Mouse (Mus musculus): ENCODE measurements around the gene Olfm1. TPM values are rescaled to one million over a fixed set of nuclear protein-coding genes. Genes with fewer than 3 reads are reported as not detected.

Gene Olfm1
- polyA plus RNA-seq, 1 experiment from 2014 or later: 14.8 TPM

DNA sequence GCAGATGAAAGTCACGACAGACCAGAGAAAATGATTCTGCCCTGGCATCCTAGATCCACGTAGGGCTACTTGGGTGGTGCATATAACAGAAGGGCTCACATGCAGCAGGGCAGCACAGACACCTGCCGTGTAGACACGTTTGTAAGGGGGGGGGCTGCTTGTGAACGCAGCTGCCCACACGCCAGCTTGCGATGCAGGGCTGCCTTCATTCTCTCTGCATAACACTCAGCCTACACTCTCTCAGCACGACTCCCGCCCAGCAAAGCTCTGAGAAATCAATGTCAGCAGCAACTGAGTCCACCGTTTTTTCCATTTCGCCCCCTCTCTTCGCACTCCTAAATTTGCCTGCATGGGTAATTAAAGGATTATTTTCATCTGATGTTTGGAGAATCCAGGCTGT, 23.5 kb upstream of the Olfm1 start:
- no peak for ATAC-seq (ENCODE audit: insufficient read depth, low FRiP score)
- no peak overlapping the region for H3K4me3 ChIP-seq (replicated peaks; ENCODE audit: low read length)
- no peak overlapping the region for H3K4me2 ChIP-seq (ENCODE audit: low read depth, low read length)
- H3K9me3 ChIP-seq (replicated peaks; ENCODE audit: control insufficient read depth, low read length): no peaks in the 10 kb centered on the region; the same call in 1 of the 2 replicates
- H3K36me3 ChIP-seq (ENCODE audit: control insufficient read depth, insufficient read depth, low read length): no peaks in the 10 kb centered on the region
- no peaks in the 10 kb centered on the region for H3K4me1 ChIP-seq (ENCODE audit: control insufficient read depth, insufficient read depth, low read length)
- no peaks in the 10 kb centered on the region for H3K27me3 ChIP-seq (ENCODE audit: control insufficient read depth, insufficient read depth, low read length)
- no peak overlapping the region for H3K27ac ChIP-seq (ENCODE audit: low read length)
- H3K9ac ChIP-seq (ENCODE audit: low read length): no peak overlapping the region
- 71% methylated on average over 12 of the region's 12 CpGs for WGBS

DNA sequence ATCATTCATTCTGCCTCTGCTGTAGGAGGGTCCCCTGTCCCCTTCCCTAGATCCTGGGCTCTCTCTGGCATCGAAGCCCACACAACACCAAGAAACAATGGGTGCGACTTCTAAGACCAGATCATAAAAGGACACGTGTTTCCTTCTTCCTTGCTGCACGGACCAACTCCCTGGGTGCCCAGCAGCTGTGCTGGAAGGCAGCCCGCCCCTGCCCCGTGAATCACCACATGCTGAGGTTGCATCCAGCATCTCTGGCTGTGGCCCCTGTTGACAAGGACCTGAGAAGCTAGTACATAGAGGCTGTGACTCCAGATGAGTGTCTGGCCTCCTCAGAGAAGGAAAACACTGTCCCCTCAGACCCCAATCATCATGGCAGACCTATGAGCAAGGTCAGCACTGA, 20.8 kb upstream of the Olfm1 start:
- WGBS: 64% methylated on average over 6 of the region's 6 CpGs
- no peak for ATAC-seq (ENCODE audit: insufficient read depth, low FRiP score)

DNA sequence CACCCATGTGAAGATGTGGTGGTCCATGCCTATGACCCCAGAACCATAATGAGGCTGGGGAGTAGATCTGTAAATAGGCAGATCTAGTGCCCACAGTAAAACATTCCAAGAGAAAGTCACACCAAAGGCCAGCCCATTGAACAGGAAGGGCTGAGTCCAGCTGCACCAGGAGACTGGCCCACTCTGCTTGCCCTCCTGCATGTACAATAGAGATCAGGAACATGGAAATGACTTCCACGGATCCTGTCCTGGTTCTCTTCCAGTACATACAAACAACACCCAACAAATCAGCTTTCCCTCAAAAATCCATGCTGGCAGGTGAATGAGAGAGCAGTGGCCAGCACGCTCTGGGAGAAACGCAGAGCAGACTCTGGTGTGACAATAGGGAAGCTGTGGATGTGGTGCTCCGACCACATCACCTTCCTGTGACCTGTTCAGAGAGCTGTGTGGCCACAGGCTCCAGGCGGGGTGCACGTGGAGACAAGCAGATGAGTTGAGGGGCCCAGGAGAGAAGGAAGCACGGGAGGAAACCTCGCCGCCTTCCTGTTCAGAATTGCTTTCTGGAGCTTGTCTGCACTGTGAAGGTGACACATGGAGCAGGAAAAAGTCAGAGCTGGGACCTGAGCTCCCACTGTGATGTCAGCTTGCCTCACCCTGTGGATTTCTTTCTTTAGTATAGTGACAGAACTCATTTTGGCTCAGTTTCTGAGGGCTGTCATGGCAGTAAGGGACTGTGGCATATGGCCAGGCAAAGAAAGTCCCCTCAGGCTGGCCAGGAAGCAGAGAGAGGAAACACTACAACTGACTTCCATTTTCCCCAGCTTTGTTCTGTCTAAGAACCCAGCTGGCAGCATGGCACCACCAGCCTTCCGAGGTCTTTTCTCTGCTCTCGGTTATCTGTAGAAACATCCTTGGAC, 19.3 kb upstream of the Olfm1 start:
- no peaks in the 10 kb centered on the region; the same call in 1 of the 2 replicates for H3K9me3 ChIP-seq (replicated peaks; ENCODE audit: control insufficient read depth, low read length)
- H3K36me3 ChIP-seq (ENCODE audit: control insufficient read depth, insufficient read depth, low read length): no peaks in the 10 kb centered on the region
- no peak overlapping the region for H3K4me3 ChIP-seq (replicated peaks; ENCODE audit: low read length)
- H3K9ac ChIP-seq (ENCODE audit: low read length): no peak overlapping the region
- no peaks in the 10 kb centered on the region for H3K27me3 ChIP-seq (ENCODE audit: control insufficient read depth, insufficient read depth, low read length)
- ATAC-seq (ENCODE audit: insufficient read depth, low FRiP score): no peak
- 53% methylated on average over 11 of the region's 11 CpGs for WGBS
- H3K4me1 ChIP-seq (ENCODE audit: control insufficient read depth, insufficient read depth, low read length): no peaks in the 10 kb centered on the region
- H3K4me2 ChIP-seq (ENCODE audit: low read depth, low read length): no peak overlapping the region
- no peak overlapping the region for H3K27ac ChIP-seq (ENCODE audit: low read length)

More for the DNA sequence above, 20.8 kb upstream of the Olfm1 start:
- no peaks in the 10 kb centered on the region; the same call in 1 of the 2 replicates for H3K9me3 ChIP-seq (replicated peaks; ENCODE audit: control insufficient read depth, low read length)
- H3K4me3 ChIP-seq (replicated peaks; ENCODE audit: low read length): no peak overlapping the region
- H3K27me3 ChIP-seq (ENCODE audit: control insufficient read depth, insufficient read depth, low read length): no peaks in the 10 kb centered on the region
- H3K4me1 ChIP-seq (ENCODE audit: control insufficient read depth, insufficient read depth, low read length): no peaks in the 10 kb centered on the region
- H3K9ac ChIP-seq (ENCODE audit: low read length): no peak overlapping the region
- H3K27ac ChIP-seq (ENCODE audit: low read length): no peak overlapping the region
- H3K36me3 ChIP-seq (ENCODE audit: control insufficient read depth, insufficient read depth, low read length): no peaks in the 10 kb centered on the region
- no peak overlapping the region for H3K4me2 ChIP-seq (ENCODE audit: low read depth, low read length)

DNA sequence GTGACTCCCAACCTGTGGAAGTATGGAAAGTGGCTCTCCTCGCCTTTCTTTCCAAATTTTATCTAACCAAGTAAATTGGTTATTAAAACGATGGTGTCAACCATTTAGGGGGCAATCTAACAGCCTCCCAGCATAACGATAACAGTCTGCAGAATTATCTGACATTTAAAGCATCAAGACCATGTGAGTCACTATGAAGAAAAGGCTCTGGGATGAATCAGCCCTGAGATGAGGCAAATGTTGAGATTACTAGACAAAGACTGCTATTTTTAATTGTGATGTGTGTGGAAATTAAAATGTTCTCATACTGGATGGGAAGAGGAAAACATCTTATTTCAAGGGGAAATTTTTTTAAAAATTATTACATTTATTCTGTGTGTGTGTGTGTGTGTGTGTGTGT, 18.4 kb upstream of the Olfm1 start:
- no peaks in the 10 kb centered on the region for H3K4me1 ChIP-seq (ENCODE audit: control insufficient read depth, insufficient read depth, low read length)
- no peaks in the 10 kb centered on the region; the same call in 1 of the 2 replicates for H3K9me3 ChIP-seq (replicated peaks; ENCODE audit: control insufficient read depth, low read length)
- no peaks in the 10 kb centered on the region for H3K27me3 ChIP-seq (ENCODE audit: control insufficient read depth, insufficient read depth, low read length)
- 70% methylated on average over 3 of the region's 3 CpGs for WGBS
- H3K9ac ChIP-seq (ENCODE audit: low read length): no peak overlapping the region
- no peak overlapping the region for H3K4me2 ChIP-seq (ENCODE audit: low read depth, low read length)
- H3K36me3 ChIP-seq (ENCODE audit: control insufficient read depth, insufficient read depth, low read length): no peaks in the 10 kb centered on the region
- no peak overlapping the region for H3K27ac ChIP-seq (ENCODE audit: low read length)
- ATAC-seq (ENCODE audit: insufficient read depth, low FRiP score): no peak
- no peak overlapping the region for H3K4me3 ChIP-seq (replicated peaks; ENCODE audit: low read length)

DNA sequence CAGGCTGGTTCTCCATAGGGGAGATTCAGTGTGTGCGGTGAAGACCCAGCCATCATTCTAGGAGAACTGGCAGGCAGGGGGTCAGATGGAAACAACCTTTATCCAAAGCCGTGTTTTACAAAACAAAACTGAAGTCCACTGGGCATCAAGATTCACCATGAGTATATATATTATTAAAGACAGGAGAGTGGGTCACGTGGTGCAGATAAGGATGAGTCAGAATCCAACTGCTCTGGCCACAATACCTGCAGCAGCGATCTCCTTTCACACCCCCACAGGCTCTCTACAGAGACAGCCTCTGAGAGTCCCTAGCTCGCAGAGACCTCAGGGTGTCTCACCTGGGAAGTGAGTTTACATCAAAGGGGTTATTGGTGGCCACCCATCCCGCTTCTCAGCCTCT, 14.2 kb upstream of the Olfm1 start:
- no peak overlapping the region for H3K9ac ChIP-seq (ENCODE audit: low read length)
- no peaks in the 10 kb centered on the region for H3K36me3 ChIP-seq (ENCODE audit: control insufficient read depth, insufficient read depth, low read length)
- H3K9me3 ChIP-seq (replicated peaks; ENCODE audit: control insufficient read depth, low read length): no peaks in the 10 kb centered on the region
- no peak for ATAC-seq (ENCODE audit: insufficient read depth, low FRiP score)
- H3K27ac ChIP-seq (ENCODE audit: low read length): no peak overlapping the region
- H3K4me1 ChIP-seq (ENCODE audit: control insufficient read depth, insufficient read depth, low read length): no peaks in the 10 kb centered on the region
- no peak overlapping the region for H3K4me2 ChIP-seq (ENCODE audit: low read depth, low read length)
- 73% methylated on average over 6 of the region's 6 CpGs for WGBS
- no peaks in the 10 kb centered on the region for H3K27me3 ChIP-seq (ENCODE audit: control insufficient read depth, insufficient read depth, low read length)
- no peak overlapping the region for H3K4me3 ChIP-seq (replicated peaks; ENCODE audit: low read length)

DNA sequence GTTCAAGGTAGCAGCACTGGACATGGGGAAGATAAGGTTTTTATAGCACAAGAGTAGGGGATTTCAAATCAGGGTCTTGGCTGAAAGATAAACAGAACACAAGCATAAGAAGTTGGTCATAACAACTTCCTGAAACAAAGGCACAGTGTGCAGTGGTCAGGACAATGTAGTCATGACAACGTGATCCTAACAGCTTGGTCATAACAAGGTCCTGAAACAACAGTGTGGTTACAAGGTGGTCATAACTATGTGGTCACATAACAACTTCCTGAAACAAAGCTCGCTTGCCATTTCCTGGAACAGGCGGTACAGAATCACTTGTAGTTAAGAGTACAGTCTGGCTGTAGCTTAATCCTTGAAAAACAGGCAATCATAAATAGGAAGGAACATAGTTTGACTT, 12.7 kb upstream of the Olfm1 start:
- no peak for ATAC-seq (ENCODE audit: insufficient read depth, low FRiP score)
- WGBS: 72% methylated on average over 3 of the region's 3 CpGs

DNA sequence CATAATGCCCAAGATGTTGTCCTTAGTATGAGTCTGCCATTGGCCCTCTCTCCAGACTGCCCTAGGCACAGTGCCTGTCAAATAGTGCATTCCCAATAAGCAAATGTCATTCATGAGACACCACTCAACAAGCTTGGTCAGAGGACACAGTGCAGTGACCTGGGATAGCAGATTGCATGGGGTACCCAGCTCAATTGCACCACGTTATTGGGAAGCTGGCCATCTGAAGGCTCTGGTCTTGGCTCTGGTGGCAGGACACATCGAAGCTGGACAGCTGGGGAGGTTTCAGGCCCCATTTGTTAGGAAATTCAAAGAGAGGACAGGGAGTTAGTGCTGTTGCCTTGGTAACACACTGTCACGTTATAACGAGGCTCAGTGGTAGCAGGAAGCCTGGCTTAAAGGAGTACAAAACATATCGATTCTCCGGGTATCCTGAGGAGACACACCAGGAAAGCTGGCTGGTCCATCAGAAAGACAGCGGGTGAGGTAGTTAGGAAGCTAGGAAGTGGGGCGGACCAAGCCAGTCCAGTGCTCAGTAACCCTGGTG, 4.3 kb upstream of the Olfm1 start:
- Histone ChIP-seq H3K27ac (ENCODE audit: low read length) (no peak overlapping the region), H3K9ac (ENCODE audit: low read length) (no peak overlapping the region), H3K4me3 (replicated peaks; ENCODE audit: low read length) (no peak overlapping the region), H3K9me3 (replicated peaks; ENCODE audit: control insufficient read depth, low read length) (no peaks in the 10 kb centered on the region; the same call in 1 of the 2 replicates), H3K4me1 (ENCODE audit: control insufficient read depth, insufficient read depth, low read length) (peaks cover 5% of the 10 kb centered on the region; the same call in 1 of the 2 replicates), H3K4me2 (ENCODE audit: low read depth, low read length) (no peak overlapping the region), H3K27me3 (ENCODE audit: control insufficient read depth, insufficient read depth, low read length) (peaks cover 6% of the 10 kb centered on the region), H3K36me3 (ENCODE audit: control insufficient read depth, insufficient read depth, low read length) (no peaks in the 10 kb centered on the region)
- ATAC-seq (ENCODE audit: insufficient read depth, low FRiP score): no peak
- WGBS: 35% methylated on average over 8 of the region's 8 CpGs

More for the DNA sequence above, 12.7 kb upstream of the Olfm1 start:
- Histone ChIP-seq H3K9ac (ENCODE audit: low read length) (no peak overlapping the region), H3K4me3 (replicated peaks; ENCODE audit: low read length) (no peak overlapping the region), H3K4me1 (ENCODE audit: control insufficient read depth, insufficient read depth, low read length) (no peaks in the 10 kb centered on the region), H3K27ac (ENCODE audit: low read length) (no peak overlapping the region), H3K27me3 (ENCODE audit: control insufficient read depth, insufficient read depth, low read length) (no peaks in the 10 kb centered on the region), H3K9me3 (replicated peaks; ENCODE audit: control insufficient read depth, low read length) (no peaks in the 10 kb centered on the region; the same call in 1 of the 2 replicates), H3K4me2 (ENCODE audit: low read depth, low read length) (no peak overlapping the region), H3K36me3 (ENCODE audit: control insufficient read depth, insufficient read depth, low read length) (no peaks in the 10 kb centered on the region)

DNA sequence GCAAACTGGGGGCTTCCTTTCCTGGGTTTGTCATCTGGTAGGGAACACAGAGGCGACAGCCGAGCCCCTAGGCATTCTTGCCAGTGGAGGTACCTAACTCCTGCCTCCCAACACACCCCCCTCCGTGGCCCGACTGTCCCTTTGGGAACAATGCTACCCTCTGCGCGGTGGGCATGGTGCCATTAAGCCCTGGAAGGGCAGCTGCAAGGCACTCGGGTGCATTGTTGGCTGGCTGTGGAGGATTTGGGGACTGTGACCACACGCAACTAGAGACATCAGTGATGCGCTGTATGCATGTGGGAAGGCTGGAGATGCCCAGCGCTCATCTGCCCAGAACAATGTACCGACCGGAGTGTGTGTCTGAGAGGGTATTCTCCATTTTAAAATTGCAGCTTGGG, 897 bp downstream of the Olfm1 start:
- peaks cover 20% of the 10 kb centered on the region for H3K27me3 ChIP-seq (ENCODE audit: control insufficient read depth, insufficient read depth, low read length)
- WGBS: 34% methylated on average over 12 of the region's 12 CpGs
- H3K27ac ChIP-seq (ENCODE audit: low read length): no peak overlapping the region
- peaks cover 8% of the 10 kb centered on the region; the same call in 1 of the 2 replicates for H3K4me1 ChIP-seq (ENCODE audit: control insufficient read depth, insufficient read depth, low read length)
- H3K4me2 ChIP-seq (ENCODE audit: low read depth, low read length): peak overlapping the region; percentile 80
- H3K9me3 ChIP-seq (replicated peaks; ENCODE audit: control insufficient read depth, low read length): no peaks in the 10 kb centered on the region
- ATAC-seq (ENCODE audit: insufficient read depth, low FRiP score): no peak
- peak overlapping the region; percentile 62 for H3K4me3 ChIP-seq (replicated peaks; ENCODE audit: low read length)
- no peaks in the 10 kb centered on the region for H3K36me3 ChIP-seq (ENCODE audit: control insufficient read depth, insufficient read depth, low read length)
- H3K9ac ChIP-seq (ENCODE audit: low read length): peak overlapping the region; percentile 70

DNA sequence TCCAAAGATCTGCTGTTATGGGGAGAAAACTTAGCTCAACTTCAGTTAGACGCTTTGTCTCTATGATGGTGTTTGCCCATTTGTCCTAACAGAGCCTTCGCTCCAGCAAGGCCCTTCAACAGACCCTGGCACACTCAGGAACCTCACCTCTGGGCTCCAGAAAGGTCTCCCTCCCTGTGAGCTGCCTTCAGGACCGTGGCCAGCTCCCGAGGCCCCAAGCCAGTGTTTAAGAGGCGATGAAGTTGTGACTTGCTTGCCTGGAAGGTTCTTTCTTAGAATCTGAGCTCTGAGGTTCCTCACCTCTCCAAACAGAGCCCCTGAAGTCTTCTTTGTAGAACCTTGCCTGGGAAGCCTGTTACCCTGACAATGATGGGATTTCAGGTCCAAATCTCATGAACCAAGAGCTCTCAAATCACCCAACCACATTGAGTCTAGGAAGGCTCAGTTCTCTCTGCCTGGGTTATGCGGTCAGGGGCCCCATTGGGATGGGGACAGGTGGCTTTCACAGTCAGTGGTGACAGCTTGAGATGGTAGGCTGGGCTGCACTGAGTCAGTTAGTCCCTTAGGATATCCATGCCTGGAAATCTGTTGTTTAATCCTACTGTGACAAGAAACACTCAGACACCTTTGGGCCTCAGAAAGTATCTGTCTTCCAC, 2.3 kb downstream of the Olfm1 start:
- H3K9ac ChIP-seq (ENCODE audit: low read length): no peak overlapping the region
- WGBS: 39% methylated on average over 6 of the region's 6 CpGs
- H3K4me2 ChIP-seq (ENCODE audit: low read depth, low read length): no peak overlapping the region
- H3K27me3 ChIP-seq (ENCODE audit: control insufficient read depth, insufficient read depth, low read length): peaks cover 20% of the 10 kb centered on the region
- no peak for ATAC-seq (ENCODE audit: insufficient read depth, low FRiP score)
- peaks cover 8% of the 10 kb centered on the region; the same call in 1 of the 2 replicates for H3K4me1 ChIP-seq (ENCODE audit: control insufficient read depth, insufficient read depth, low read length)
- H3K36me3 ChIP-seq (ENCODE audit: control insufficient read depth, insufficient read depth, low read length): no peaks in the 10 kb centered on the region
- no peak overlapping the region for H3K4me3 ChIP-seq (replicated peaks; ENCODE audit: low read length)
- H3K9me3 ChIP-seq (replicated peaks; ENCODE audit: control insufficient read depth, low read length): no peaks in the 10 kb centered on the region
- no peak overlapping the region for H3K27ac ChIP-seq (ENCODE audit: low read length)
